Mouse (Mus musculus) C2C12 (cell line): ENCODE measurements around the gene Mucl3. TPM values are rescaled to one million over a fixed set of nuclear protein-coding genes. Genes with fewer than 3 reads are reported as not detected.
A peak's percentile ranks its signal among the peaks of the same experiment; 100 is the strongest.

ENCODE experiments used
- H3K27me3 ChIP-seq: one replicate; pipeline ENCODE4 v1.6.1; 2011; ENCODE audit not compliant: control insufficient read depth, insufficient read depth, insufficient read length
- H3K36me3 ChIP-seq: one replicate; pipeline ENCODE4 v1.6.1; 2011; ENCODE audit not compliant: control insufficient read depth, insufficient read depth
- H3K4me3 ChIP-seq: one replicate; pipeline ENCODE4 v1.5.1; 2011; ENCODE audit warnings: mild to moderate bottlenecking, control low read depth; ENCODE audit not compliant: poor library complexity, insufficient read depth, severe bottlenecking
- H3K79me2 ChIP-seq: one replicate; pipeline ENCODE4 v1.6.1; 2011; ENCODE audit not compliant: control insufficient read depth, insufficient read depth
- H3K79me3 ChIP-seq: one replicate; pipeline ENCODE4 v1.6.1; 2011; ENCODE audit warnings: low read depth, control low read depth
- H3ac ChIP-seq: one replicate; pipeline ENCODE3; 2011; ENCODE audit warnings: low read depth; ENCODE audit not compliant: control insufficient read depth, insufficient read length
- CEBPB ChIP-seq: IDR thresholded peaks from one replicate; pipeline ENCODE4 v1.6.1; 2011; ENCODE audit warnings: low read depth, mild to moderate bottlenecking, control low read depth, moderate library complexity
- CTCF ChIP-seq: IDR thresholded peaks from one replicate; pipeline ENCODE4 v1.5.1; 2011; ENCODE audit not compliant: control insufficient read depth, insufficient read depth, insufficient read length
- FOSL1 ChIP-seq: IDR thresholded peaks from one replicate; pipeline ENCODE4 v1.8.0; 2011; ENCODE audit warnings: mild to moderate bottlenecking, low read length; ENCODE audit not compliant: poor library complexity, insufficient read depth, severe bottlenecking
- MAX ChIP-seq: IDR thresholded peaks from one replicate; pipeline ENCODE4 v1.6.1; 2011; ENCODE audit warnings: mild to moderate bottlenecking, control low read depth
- MYOD1 ChIP-seq: IDR thresholded peaks from one replicate; pipeline ENCODE4 v1.6.1; 2011; ENCODE audit warnings: low read depth; ENCODE audit not compliant: control insufficient read depth, insufficient read length
- MYOG ChIP-seq: IDR thresholded peaks from one replicate; pipeline ENCODE4 v1.6.1; 2011; ENCODE audit not compliant: control insufficient read depth, insufficient read length; ENCODE audit errors: extremely low read depth
- USF1 ChIP-seq: IDR thresholded peaks from one replicate; pipeline ENCODE4 v1.6.1; 2011; ENCODE audit warnings: low read depth, mild to moderate bottlenecking, control low read depth, moderate library complexity
- polyA plus RNA-seq: library from polyadenylated mRNA; unstranded; fragments of >200 nt; fragmentation: generic; extraction: Trizol; gene quantifications from one replicate; pipeline ENCODE4 v1.2.1, GENCODE M21; 2012; ENCODE audit warnings: missing spikeins

The Mucl3 gene
- polyA plus RNA-seq, 1 experiment: 0.05 TPM

GRCm38 (mm10) chr17:35593786-35594185 is 49.7 kb downstream of the Mucl3 start:
- H3ac ChIP-seq: no peak overlapping the region
- TF ChIP-seq USF1 (no peak), MYOG (no peak), FOSL1 (no peak), MAX (no peak), MYOD1 (no peak), CTCF (no peak), CEBPB (no peak)
- no peak overlapping the region for H3K4me3 ChIP-seq
- no peaks in the 10 kb centered on the region for H3K79me2 ChIP-seq
- H3K36me3 ChIP-seq: no peaks in the 10 kb centered on the region
- H3K27me3 ChIP-seq: no peaks in the 10 kb centered on the region
- no peaks in the 10 kb centered on the region for H3K79me3 ChIP-seq

- H3K4me3 ChIP-seq: no peak overlapping the region
- TF ChIP-seq MYOD1 (no peak), MYOG (no peak), CTCF (no peak), FOSL1 (no peak), USF1 (no peak), CEBPB (no peak), MAX (no peak)
- no peaks in the 10 kb centered on the region for H3K27me3 ChIP-seq
Observed at GRCm38 (mm10) chr17:35592131-35592530, 51.4 kb downstream of the Mucl3 start.

GRCm38 (mm10) chr17:35591731-35592130 is 51.8 kb downstream of the Mucl3 start:
- Histone ChIP-seq H3K27me3 (no peaks in the 10 kb centered on the region), H3K4me3 (no peak overlapping the region), H3K79me3 (no peaks in the 10 kb centered on the region), H3ac (no peak overlapping the region), H3K79me2 (no peaks in the 10 kb centered on the region), H3K36me3 (no peaks in the 10 kb centered on the region)
- TF ChIP-seq FOSL1 (no peak), CTCF (no peak), MYOG (no peak), MAX (no peak), MYOD1 (no peak), USF1 (no peak), CEBPB (no peak)

More at GRCm38 (mm10) chr17:35592131-35592530, 51.4 kb downstream of the Mucl3 start:
- Histone ChIP-seq H3K36me3 (no peaks in the 10 kb centered on the region), H3K79me3 (no peaks in the 10 kb centered on the region), H3K79me2 (no peaks in the 10 kb centered on the region), H3ac (no peak overlapping the region)

- no peaks in the 10 kb centered on the region for H3K79me2 ChIP-seq
- TF ChIP-seq FOSL1 (no peak), MAX (no peak), CEBPB (no peak), MYOD1 (no peak), USF1 (no peak), CTCF (no peak), MYOG (no peak)
Observed at GRCm38 (mm10) chr17:35591219-35591578, 52.3 kb downstream of the Mucl3 start.

GRCm38 (mm10) chr17:35590410-35591218 is 52.9 kb downstream of the Mucl3 start:
- no peak overlapping the region for H3K4me3 ChIP-seq
- no peaks in the 10 kb centered on the region for H3K27me3 ChIP-seq
- no peaks in the 10 kb centered on the region for H3K79me2 ChIP-seq
- H3ac ChIP-seq: no peak overlapping the region
- H3K79me3 ChIP-seq: no peaks in the 10 kb centered on the region
- no peaks in the 10 kb centered on the region for H3K36me3 ChIP-seq
- TF ChIP-seq CTCF (peak; percentile 46), USF1 (no peak), FOSL1 (peak; percentile 82), MAX (no peak), MYOD1 (no peak), MYOG (no peak), CEBPB (peak; percentile 5)

More at GRCm38 (mm10) chr17:35591219-35591578, 52.3 kb downstream of the Mucl3 start:
- no peak overlapping the region for H3ac ChIP-seq
- H3K27me3 ChIP-seq: no peaks in the 10 kb centered on the region
- H3K36me3 ChIP-seq: no peaks in the 10 kb centered on the region
- H3K79me3 ChIP-seq: no peaks in the 10 kb centered on the region
- H3K4me3 ChIP-seq: no peak overlapping the region

GRCm38 (mm10) chr17:35588387-35588786 is 55.1 kb downstream of the Mucl3 start:
- no peaks in the 10 kb centered on the region for H3K79me2 ChIP-seq
- H3K27me3 ChIP-seq: no peaks in the 10 kb centered on the region
- H3K4me3 ChIP-seq: no peak overlapping the region
- no peaks in the 10 kb centered on the region for H3K79me3 ChIP-seq
- no peaks in the 10 kb centered on the region for H3K36me3 ChIP-seq
- no peak for TF ChIP-seq MYOG
- no peak for TF ChIP-seq FOSL1
- TF ChIP-seq CTCF: no peak
- no peak for TF ChIP-seq MYOD1
- no peak for TF ChIP-seq CEBPB
- TF ChIP-seq USF1: no peak
- TF ChIP-seq MAX: no peak
- no peak overlapping the region for H3ac ChIP-seq
